Mouse (Mus musculus): ENCODE data around the gene Ppp1r13b.

DNA sequence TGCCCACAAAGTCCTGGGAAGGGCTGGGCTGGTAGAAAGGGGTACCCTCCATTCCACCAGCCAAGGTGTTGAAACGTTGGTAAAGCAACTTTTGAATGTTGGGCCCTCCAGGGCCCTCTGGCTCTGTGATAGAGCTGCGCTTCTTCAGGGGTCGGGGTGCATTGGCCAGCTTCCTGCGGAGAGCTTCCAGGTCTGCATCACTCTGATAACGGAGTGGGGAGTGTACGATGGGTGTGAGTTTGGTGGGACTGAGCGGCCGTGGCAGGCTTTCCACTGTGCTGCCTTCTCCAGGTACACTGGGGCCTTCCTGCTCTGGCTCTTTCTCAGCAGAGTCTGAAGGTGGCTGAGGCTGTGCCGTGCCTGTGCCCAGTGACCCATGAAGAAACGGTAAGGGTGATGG is 74.5 kb downstream of the Ppp1r13b start:
- TF ChIP-seq ETS1 (conservative IDR thresholded peaks at IDR 0.05; ENCODE audit: low read depth, low read length) (no peak), CTCF (conservative IDR thresholded peaks at IDR 0.05 in 1 of 2, IDR thresholded peaks at IDR 0.05 in 1 of 2; ENCODE audit: low read depth in 2 of 2, low read length in 2 of 2) (no peak), MAX (IDR thresholded peaks at IDR 0.05; ENCODE audit: low read length) (no peak)

All from CH12.LX (cell line).